Mouse (Mus musculus) ES-E14 (cell line): ENCODE results near the gene Ttc30a1.

Experiments used
- CHD2 ChIP-seq: IDR thresholded peaks from 2 replicates; pipeline ENCODE4 v1.6.1; 2014; ENCODE audit warnings: mild to moderate bottlenecking, low read depth, low read length, inconsistent platforms
- HCFC1 ChIP-seq: IDR thresholded peaks from 2 replicates; pipeline ENCODE4 v1.6.1; 2012; ENCODE audit warnings: low read length, inconsistent platforms, borderline replicate concordance; ENCODE audit not compliant: insufficient read depth
- ZNF384 ChIP-seq: IDR thresholded peaks from 2 replicates; pipeline ENCODE4 v1.6.1; 2012; ENCODE audit warnings: low read depth, low read length, inconsistent platforms

GRCm38 (mm10) chr2:76015460-76015859 lies 33.7 kb upstream of the Ttc30a1 start:
- TF ChIP-seq HCFC1 (no peak), CHD2 (no peak), ZNF384 (no peak)
